Mouse (Mus musculus) intestine, postnatal 0 days (tissue): ENCODE results near the gene Sh3bp4. TPM values are rescaled to one million over a fixed set of nuclear protein-coding genes. Genes with fewer than 3 reads are reported as not detected.

Source experiments
- ATAC-seq: fragments of 200-750 bp; cut with Nextera tagmentation; 2 replicates; pipeline ENCODE4 v1.8.0; 2017; ENCODE audit warnings: mild to moderate bottlenecking, moderate TSS enrichment, moderate library complexity
- H3K27ac ChIP-seq: fragments of 300-500 bp; sonication (generic); 2 replicates; pipeline ENCODE4 v1.5.1; 2014; ENCODE audit warnings: mild to moderate bottlenecking, low read depth, low read length, moderate library complexity
- H3K27me3 ChIP-seq: fragments of 300-500 bp; sonication (generic); replicated peaks from 2 replicates; pipeline ENCODE4 v1.6.1; 2014; ENCODE audit warnings: low read length, mixed read lengths; ENCODE audit not compliant: control insufficient read depth, insufficient read depth
- H3K36me3 ChIP-seq: fragments of 300-500 bp; sonication (generic); 2 replicates; pipeline ENCODE4 v1.6.1; 2014; ENCODE audit warnings: mild to moderate bottlenecking, moderate library complexity; ENCODE audit not compliant: control insufficient read depth, insufficient read depth
- H3K4me1 ChIP-seq: fragments of 300-500 bp; sonication (generic); replicated peaks from 2 replicates; pipeline ENCODE4 v1.6.1; 2014; ENCODE audit warnings: antibody characterized with exemption, low read length, mixed read lengths; ENCODE audit not compliant: control insufficient read depth, insufficient read depth
- H3K4me2 ChIP-seq: fragments of 300-500 bp; sonication (generic); replicated peaks from 2 replicates; pipeline ENCODE4 v1.6.1; 2014; ENCODE audit warnings: low read depth, mild to moderate bottlenecking, moderate library complexity
- H3K4me3 ChIP-seq: fragments of 300-500 bp; sonication (generic); 2 replicates; pipeline ENCODE4 v1.5.1; 2014; ENCODE audit warnings: low read depth, low read length
- H3K9ac ChIP-seq: fragments of 300-500 bp; sonication (generic); 2 replicates; pipeline ENCODE4 v1.6.1; 2014; ENCODE audit warnings: mild to moderate bottlenecking, low read depth, low read length
- H3K9me3 ChIP-seq: fragments of 300-500 bp; sonication (generic); 2 replicates; pipeline ENCODE4 v1.6.1; 2016; ENCODE audit warnings: mixed run types; ENCODE audit not compliant: control insufficient read depth
- CTCF ChIP-seq: sonication (generic); IDR thresholded peaks from 2 replicates; pipeline ENCODE4 v1.5.1; 2016; ENCODE audit warnings: low read depth, mild to moderate bottlenecking, control low read depth, antibody characterized with exemption, moderate library complexity
- WGBS: fragments of 180-500 bp; shearing (Covaris S2); extraction: QIAGEN DNeasy Blood & Tissue Kit; methylation state at CpG from one replicate; pipeline ENCODE4 v1.1.7; 2014; 5-methylcytosine and 5-hydroxymethylcytosine counted together
- polyA plus RNA-seq: library from polyadenylated mRNA; unstranded; fragments of >200 nt; fragmentation: Nextera tagmentation; extraction: Ambion mirVana; gene quantifications from 2 replicates; pipeline ENCODE4 v1.2.1, GENCODE M21; 2015

The Sh3bp4 gene
- polyA plus RNA-seq, 1 experiment from 2014 or later = 6.1 TPM

GRCm38 (mm10) chr1:89073291-89073846 is 3.2 kb downstream of the Sh3bp4 start:
- ATAC-seq = no peak
- 93% methylated on average over 5 of the region's 5 CpGs for WGBS
- Histone ChIP-seq H3K27ac (no peak overlapping the region), H3K9ac (no peak overlapping the region), H3K4me3 (no peak overlapping the region), H3K4me1 (peaks cover 4% of the 10 kb centered on the region), H3K36me3 (no peaks in the 10 kb centered on the region), H3K9me3 (no peaks in the 10 kb centered on the region), H3K27me3 (no peaks in the 10 kb centered on the region), H3K4me2 (no peak overlapping the region)
- no peak for TF ChIP-seq CTCF

DNA sequence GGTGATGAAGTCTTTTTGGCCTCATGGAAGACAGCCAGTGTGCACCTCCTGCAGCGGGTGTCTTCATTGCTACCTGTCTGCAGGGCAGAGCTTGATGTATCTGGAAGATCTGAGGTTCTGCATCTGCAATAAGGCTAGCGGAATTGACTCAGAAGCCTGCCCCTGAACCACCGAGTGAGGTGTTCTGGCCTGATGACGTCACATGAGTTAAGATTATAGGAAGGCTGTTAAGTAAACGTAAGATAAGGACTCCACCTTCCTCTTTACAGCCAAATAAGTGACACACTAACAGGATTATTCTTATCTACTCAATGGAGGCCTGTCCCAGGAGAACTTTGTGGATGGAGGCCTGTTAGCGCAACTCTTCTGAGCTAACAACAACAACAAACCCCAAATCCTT is 4.5 kb downstream of the Sh3bp4 start:
- H3K9me3 ChIP-seq = no peaks in the 10 kb centered on the region
- H3K27ac ChIP-seq = no peak overlapping the region
- ATAC-seq = no peak
- no peak for TF ChIP-seq CTCF
- 26% methylated on average over 6 of the region's 6 CpGs for WGBS
- H3K27me3 ChIP-seq = no peaks in the 10 kb centered on the region
- H3K4me2 ChIP-seq = no peak overlapping the region
- H3K36me3 ChIP-seq = no peaks in the 10 kb centered on the region
- H3K9ac ChIP-seq = no peak overlapping the region
- peaks cover 11% of the 10 kb centered on the region for H3K4me1 ChIP-seq
- no peak overlapping the region for H3K4me3 ChIP-seq

DNA sequence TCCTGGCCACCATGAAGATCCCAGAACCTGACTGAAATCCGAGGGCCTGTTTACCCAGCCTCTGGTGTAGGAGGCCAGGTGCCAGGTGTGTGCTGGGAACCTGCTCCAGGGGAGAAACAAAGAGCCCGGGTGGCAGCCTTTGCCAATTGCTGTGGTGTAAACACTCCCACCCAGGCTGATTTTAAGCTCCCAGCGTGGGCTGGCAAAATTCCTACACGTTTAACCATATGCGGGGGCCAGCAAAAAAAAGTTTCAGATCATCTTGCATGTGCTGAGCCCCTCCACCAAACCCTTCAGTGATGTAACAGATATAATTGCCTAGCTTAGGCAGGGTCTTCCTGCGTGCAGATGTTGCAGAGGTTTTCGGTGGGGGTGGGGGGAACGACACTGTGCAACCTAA is 4.9 kb downstream of the Sh3bp4 start:
- H3K4me3 ChIP-seq = no peak overlapping the region
- no peaks in the 10 kb centered on the region for H3K27me3 ChIP-seq
- no peak for ATAC-seq
- H3K9ac ChIP-seq = no peak overlapping the region
- H3K4me1 ChIP-seq = peaks cover 11% of the 10 kb centered on the region
- no peak overlapping the region for H3K4me2 ChIP-seq
- no peaks in the 10 kb centered on the region for H3K9me3 ChIP-seq
- no peak for TF ChIP-seq CTCF
- no peaks in the 10 kb centered on the region for H3K36me3 ChIP-seq
- 52% methylated on average over 8 of the region's 8 CpGs for WGBS
- no peak overlapping the region for H3K27ac ChIP-seq

DNA sequence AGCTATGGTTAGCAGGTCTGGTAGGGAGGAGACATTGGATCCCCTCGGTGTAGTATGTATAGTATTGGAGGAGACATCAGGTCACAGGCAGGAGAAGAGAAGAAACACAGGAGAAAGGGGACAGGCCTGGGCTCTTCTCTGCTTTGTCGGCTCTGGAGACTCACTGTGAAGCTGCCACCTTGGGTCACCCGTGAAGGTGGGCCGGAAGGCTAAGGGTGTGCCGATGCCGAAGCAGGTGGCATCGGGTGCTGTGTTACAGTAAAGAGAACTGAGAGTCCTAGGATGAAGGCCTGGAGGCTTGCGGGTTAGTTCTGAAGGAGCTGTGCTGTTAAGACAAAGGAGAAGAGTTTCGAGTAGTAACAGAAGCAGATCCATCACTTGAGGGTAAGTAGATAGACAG is 6.6 kb downstream of the Sh3bp4 start:
- Histone ChIP-seq H3K9me3 (no peaks in the 10 kb centered on the region), H3K4me3 (no peak overlapping the region), H3K4me2 (no peak overlapping the region), H3K27me3 (no peaks in the 10 kb centered on the region), H3K9ac (no peak overlapping the region), H3K27ac (no peak overlapping the region), H3K36me3 (no peaks in the 10 kb centered on the region), H3K4me1 (peaks cover 11% of the 10 kb centered on the region)
- 90% methylated on average over 9 of the region's 9 CpGs for WGBS
- no peak for ATAC-seq
- no peak for TF ChIP-seq CTCF

- no peaks in the 10 kb centered on the region for H3K27me3 ChIP-seq
- TF ChIP-seq CTCF = no peak
- no peak overlapping the region for H3K27ac ChIP-seq
- 89% methylated on average over 2 of the region's 2 CpGs for WGBS
- H3K4me1 ChIP-seq = peaks cover 11% of the 10 kb centered on the region
- H3K4me2 ChIP-seq = no peak overlapping the region
- H3K9ac ChIP-seq = no peak overlapping the region
- ATAC-seq = no peak
- H3K36me3 ChIP-seq = no peaks in the 10 kb centered on the region
- no peak overlapping the region for H3K4me3 ChIP-seq
- no peaks in the 10 kb centered on the region for H3K9me3 ChIP-seq
These were observed 8.0 kb downstream of the Sh3bp4 start for GRCm38 (mm10) chr1:89078240-89078639.

GRCm38 (mm10) chr1:89078730-89079129 is 8.5 kb downstream of the Sh3bp4 start:
- ATAC-seq = no peak; the same call in 1 of the 2 replicates
- no peak overlapping the region; the same call in 1 of the 2 replicates for H3K4me2 ChIP-seq
- H3K4me3 ChIP-seq = no peak overlapping the region
- peaks cover 11% of the 10 kb centered on the region for H3K4me1 ChIP-seq
- H3K9ac ChIP-seq = no peak overlapping the region
- 42% methylated on average over 9 of the region's 9 CpGs for WGBS
- no peak for TF ChIP-seq CTCF
- no peaks in the 10 kb centered on the region for H3K9me3 ChIP-seq
- no peak overlapping the region for H3K27ac ChIP-seq
- no peaks in the 10 kb centered on the region for H3K36me3 ChIP-seq
- no peaks in the 10 kb centered on the region for H3K27me3 ChIP-seq

DNA sequence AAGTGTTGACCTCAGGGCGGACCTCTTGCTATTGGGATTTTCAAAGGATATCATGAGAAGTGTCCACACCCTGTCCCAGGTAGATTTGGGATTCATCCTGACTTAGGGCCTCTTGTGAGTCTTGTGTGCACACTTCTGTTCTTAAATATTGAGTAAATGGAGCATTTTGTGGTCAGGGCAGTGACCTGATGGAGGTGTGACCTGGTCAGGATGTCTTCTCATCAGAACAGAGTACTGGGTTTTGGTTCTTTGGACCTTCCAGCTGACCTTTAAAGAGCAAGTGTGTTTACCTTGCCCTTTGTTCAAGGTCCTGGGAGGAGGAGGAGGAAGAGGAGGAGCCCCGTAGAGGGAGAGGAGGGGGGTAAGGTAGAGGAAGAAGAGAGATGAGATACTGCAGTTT is 9.0 kb downstream of the Sh3bp4 start:
- H3K9ac ChIP-seq = no peak overlapping the region
- no peak overlapping the region for H3K27ac ChIP-seq
- no peak for ATAC-seq
- no peak overlapping the region for H3K4me2 ChIP-seq
- H3K36me3 ChIP-seq = no peaks in the 10 kb centered on the region
- H3K4me3 ChIP-seq = no peak overlapping the region
- no peaks in the 10 kb centered on the region for H3K9me3 ChIP-seq
- no peaks in the 10 kb centered on the region for H3K27me3 ChIP-seq
- WGBS = 52% methylated on average over 2 of the region's 2 CpGs
- peaks cover 11% of the 10 kb centered on the region for H3K4me1 ChIP-seq
- no peak for TF ChIP-seq CTCF
